Mouse (Mus musculus) adrenal gland, adult (tissue): Measurements from ENCODE around the gene Atp8a1.

ENCODE experiments used
- DNase-seq, 2 experiments: peaks; one replicate each; pipeline ENCODE4 v3.0.0; 2022 to 2023; ENCODE audit warnings: low spot score in 1 of 2; ENCODE audit not compliant: inconsistent age in 2 of 2

Gene Atp8a1

DNA sequence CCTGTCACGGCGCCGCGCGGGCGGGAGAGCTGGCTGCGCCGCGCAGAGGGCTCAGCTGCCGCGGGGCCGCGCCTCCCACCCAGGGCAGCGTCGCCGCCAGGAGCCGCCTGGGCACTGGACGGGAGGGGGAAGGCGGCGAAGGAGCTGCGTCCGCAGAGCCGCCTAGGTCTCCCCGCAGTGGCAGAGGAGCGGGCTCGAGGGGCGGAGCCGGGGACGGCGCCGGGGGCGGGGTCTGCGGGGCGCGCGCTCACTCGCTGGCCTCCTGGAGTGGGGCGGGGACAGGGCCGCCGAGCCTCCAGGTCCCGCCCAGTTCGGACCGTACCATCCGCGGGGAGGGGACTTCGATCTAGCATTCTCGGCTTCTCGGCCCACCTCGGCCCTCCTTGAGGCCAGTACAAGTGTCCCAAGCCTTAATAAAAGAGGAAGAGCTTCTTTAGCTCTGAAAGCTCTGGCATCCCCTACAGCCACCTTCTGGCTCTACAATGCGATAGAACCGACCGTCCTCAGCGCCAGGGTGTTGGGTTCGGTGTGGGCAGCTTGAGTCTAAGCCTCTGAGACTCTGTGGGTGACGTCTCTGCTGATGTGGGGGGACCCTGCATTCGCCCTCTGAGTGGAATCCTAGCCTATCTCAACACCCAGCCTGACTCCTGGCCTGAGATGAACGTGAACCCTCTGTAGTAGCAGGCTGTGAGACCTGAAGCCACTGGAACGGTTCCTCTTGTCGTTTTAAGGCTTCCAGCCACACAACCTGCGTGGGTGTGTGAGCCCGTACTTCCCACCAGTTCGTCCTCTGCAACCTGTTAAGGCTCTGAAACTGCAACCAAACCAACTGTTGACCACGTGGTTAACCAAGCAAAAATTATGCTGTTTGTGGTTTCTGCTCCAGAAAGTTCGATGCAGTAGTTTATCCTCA is at the start of gene Atp8a1:
Atp8a1 (minus strand) TSS at position 182 of the 913 bp plus-strand sequence.
- DNase-seq = peak; percentile 99 to 100

DNA sequence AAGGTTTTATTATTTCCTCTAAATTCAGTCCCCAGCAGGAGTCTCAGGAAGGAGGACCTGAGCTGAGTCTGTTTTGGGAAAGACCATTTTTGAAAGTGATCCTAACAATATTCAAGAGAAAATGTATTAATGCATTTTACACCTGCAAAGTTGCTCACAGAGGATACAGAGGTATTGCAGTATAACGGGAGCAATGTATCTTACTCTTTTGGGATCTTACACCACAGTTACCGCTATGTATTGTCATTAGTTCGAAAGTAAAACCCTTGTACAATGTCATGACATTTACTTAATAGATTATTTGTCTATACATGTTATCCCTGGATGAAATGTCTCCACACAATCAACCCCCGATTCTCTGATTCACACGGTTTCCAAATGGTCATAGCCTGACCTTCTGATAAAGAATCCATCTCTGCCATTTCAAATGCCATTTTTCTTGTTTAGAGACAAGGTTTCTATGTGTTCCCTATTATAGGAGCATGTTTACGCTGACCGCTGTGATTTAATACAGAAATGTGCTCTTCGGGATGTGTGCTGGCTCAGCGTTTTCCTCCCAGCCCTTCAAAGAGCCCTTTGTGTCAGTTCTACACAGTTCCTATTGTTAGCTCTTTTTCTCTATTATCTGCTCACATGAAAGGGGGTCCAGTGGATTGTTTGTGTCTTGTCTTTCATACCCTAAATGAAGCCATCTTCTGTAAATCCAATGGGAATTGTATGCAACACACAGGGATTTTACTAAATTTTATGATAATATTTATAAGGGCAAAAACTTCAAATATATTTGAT is 37.4 kb upstream of the Atp8a1 start:
- no peak for DNase-seq

DNA sequence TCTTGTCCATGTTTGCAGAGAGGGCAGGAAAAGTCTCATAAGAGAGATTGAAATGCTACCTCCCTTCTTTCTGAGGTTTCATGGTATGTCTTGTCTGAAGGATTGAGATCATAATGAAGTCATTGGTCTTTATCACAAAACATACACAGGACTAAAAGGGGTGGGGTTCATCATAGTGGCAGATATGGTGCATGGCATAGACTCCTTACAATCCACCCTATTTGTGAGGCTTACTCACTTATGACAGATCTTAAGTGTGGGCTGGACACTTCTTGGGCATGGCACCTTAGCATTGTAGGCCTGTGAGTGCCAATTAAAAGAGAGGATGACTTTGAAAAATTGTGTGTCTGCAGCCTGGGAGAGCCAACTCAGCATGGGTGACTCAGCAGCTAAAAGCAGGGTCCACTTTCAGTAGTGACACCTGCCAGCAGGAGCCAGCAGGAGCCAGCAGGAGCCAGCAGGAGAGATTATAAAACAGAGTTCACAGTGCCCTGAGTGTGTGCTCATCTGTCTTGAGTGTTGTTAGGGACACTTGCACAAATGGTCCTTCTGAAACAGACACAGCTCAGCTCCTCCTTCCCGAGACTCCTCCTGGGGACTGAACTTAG is 36.4 kb upstream of the Atp8a1 start:
- peak in 1 of 2 experiments; percentile 27 for DNase-seq

DNA sequence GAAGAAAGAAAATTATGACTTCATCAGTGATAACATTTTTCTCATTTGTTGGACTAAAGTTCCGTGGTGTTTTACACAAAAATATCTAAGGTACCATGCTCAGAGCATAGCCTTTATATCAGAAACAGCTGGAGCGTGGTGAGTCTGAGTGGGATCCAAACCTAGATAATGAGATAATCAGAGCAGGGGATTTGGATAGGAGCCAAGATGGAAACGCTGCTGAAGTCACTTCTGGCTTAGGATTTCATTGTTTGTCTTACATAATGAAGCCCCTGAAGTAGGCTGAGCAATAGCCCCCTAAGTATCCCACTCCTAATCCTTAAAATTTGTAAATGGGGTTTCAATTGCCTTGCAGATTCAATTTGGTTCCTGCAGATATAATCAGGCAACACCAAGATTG is 24.2 kb upstream of the Atp8a1 start:
- DNase-seq = no peak

DNA sequence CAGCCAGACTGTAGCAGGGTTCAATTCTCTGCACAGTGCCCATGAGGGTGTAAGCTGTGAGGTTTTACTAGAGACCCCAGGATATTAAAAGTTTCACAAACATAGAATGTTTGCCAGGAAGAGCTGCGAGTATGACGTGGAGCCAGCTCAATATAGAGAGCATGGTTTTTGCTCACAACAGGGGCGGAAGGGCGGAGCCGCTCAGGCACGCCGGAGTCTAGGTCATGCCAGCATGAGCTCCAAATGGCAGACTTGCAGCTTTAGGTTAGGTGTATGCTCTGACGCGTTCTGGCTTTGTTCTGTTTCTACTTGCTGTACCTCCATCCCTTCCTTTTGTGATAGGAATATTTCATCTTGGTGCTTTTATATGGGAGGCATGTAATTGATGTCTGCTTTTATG is 19.0 kb upstream of the Atp8a1 start:
- no peak for DNase-seq

DNA sequence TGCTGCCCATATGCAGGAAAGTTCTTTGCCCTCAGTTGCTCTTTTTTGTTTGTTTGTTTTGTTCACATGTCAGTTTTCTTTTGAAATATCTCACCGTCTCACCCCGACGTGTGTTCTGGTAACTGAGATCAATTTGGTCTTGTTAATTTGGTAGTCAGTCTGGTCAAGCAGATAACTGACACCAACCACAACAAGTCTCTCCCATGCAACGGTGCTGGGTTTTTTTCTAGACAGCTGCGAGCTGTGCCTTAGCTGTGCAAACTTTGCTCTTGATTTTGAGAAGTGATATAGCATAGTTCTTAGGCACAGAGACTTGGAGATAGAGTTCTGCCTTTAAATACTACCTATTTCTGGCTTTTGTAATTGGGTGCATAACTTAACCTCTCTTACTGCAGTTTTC is 18.4 kb upstream of the Atp8a1 start:
- no peak for DNase-seq

DNA sequence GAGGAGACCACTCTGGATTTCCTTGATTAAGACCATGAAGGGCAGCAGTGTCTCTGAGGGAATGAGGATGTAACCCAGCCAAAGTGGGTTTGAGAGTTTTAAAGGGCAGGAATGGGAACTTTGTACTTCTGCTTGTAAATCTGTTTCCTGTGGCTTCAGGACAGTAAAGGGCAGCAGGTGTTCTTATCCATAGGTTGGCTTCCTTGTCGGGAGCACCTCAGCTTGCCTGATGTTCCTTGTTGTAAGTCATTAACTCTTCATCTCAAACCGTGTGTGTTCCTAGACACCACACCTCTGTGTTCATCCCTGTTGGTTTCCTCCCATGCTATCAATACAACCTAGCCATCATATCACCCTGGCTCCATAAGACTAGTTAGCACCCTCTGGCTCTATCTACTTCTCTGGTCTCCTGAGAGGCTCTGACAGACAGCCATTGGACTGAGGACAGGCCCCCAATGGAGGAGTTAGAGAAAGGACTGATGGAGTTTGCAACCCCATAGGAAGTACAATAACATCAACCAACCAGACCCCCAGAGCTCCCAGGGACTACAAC is 17.4 kb upstream of the Atp8a1 start:
- DNase-seq = no peak

DNA sequence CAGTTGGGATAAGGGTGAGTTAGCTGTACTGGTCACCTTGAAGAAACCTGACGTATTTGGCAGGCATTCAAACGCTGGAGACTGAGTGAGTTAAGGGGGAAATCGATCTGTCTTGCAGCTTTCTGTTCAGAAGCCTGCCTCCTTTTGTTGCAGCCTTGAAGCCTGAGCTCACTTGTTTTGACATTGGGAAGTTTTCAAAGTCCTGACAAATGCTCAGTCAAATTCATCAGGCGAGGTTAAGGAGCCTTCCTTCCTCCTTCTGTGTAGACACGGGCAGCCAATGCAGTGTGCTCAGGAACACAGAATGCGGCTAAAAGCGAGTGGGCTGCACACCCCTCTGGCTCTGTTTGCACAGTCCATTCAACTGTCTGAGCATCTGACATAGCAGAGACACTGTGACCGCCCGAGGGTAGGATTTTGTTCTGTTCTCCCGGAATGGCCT is 16.7 kb upstream of the Atp8a1 start:
- peak in 1 of 2 experiments; percentile 63 for DNase-seq

DNA sequence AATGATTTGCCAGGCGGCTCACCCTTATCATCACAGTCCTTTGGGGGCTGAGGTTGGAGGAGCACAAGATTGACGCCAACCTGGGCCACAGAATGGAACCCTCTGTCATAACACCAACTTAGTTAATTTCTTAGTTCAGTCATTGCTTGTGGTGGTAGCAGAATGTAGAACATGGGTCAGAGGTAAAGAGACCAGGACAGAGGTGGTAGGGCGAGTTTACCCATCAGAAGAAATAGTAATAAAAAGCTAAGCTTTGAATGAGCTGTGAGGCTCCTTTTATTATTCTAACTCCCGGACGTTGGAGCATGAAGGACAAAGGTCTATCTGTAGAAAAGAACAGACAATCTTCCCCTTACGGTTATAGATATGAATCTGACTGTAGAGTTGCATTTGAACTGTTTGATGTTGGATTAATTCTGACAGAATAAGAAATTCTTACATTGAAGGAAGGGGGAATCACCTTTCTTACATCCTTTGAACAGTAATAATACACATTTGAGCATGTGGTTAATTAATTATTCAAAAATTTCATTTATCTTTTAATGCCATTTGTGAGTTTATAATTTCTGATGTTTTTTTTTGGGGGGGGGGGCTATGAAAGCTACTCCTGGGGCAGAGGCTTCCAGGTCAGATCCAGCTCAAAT is 7.9 kb upstream of the Atp8a1 start:
- DNase-seq = no peak

DNA sequence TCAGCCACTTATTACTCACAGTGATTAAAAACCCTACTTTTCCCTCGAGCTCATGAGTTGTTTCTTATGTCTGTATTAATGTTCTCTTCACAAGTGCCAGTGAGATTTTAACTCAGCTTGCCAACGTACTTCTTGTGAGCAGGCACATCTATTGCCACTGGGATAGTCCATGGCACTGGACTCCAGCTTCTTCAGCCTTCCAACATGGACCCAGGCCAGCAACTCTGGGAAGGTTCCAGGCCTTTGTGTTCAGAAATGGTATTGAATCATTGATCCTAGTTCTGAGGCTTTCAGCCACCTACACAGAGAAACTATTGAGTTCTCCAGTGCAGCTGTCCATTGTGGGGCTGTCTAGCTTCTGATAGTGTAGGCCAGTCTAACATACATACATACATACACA is 5.6 kb upstream of the Atp8a1 start:
- no peak for DNase-seq

DNA sequence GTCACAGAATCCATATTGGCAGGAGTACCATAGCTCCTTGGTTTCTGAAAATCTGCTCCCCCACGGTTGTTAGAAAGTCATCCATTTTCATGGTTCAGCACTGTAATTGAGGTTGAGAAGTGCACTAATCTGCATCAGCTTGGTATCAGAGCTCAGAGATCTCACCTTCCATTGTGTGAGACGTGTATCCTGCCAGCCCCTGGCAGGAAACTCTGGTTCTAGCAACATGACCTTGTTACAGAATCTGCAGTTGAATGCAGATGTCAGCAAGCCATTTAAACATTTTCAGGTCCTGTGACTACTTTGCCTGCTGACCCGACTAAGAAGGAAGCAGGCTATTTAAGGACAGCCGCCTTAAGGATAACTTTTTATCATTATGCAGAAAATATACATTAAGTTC is 2.2 kb upstream of the Atp8a1 start:
- no peak for DNase-seq

DNA sequence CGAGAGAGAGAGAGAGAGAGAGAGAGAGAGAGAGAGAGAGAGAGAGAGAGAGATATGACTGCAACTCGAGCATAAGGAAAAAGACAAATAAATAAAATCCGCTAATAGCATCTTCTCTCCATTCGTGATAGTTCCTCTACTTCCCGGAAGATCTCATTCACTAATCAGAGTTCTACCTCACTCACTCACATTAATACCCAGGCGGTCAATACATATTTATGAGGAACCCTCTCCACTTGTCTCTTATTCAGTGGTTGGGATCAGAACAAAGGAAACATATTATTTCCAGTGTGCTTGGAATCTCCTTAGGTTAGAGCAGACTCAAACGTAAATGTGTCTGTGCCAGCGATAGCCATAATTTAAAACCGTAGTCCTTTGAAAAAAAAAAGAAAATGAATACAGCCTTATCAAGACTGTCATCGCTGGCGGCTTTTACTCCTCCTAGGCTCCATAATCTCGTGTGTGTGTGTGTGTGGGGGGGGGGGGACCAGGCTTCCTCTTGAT is 1.3 kb upstream of the Atp8a1 start:
- no peak for DNase-seq

DNA sequence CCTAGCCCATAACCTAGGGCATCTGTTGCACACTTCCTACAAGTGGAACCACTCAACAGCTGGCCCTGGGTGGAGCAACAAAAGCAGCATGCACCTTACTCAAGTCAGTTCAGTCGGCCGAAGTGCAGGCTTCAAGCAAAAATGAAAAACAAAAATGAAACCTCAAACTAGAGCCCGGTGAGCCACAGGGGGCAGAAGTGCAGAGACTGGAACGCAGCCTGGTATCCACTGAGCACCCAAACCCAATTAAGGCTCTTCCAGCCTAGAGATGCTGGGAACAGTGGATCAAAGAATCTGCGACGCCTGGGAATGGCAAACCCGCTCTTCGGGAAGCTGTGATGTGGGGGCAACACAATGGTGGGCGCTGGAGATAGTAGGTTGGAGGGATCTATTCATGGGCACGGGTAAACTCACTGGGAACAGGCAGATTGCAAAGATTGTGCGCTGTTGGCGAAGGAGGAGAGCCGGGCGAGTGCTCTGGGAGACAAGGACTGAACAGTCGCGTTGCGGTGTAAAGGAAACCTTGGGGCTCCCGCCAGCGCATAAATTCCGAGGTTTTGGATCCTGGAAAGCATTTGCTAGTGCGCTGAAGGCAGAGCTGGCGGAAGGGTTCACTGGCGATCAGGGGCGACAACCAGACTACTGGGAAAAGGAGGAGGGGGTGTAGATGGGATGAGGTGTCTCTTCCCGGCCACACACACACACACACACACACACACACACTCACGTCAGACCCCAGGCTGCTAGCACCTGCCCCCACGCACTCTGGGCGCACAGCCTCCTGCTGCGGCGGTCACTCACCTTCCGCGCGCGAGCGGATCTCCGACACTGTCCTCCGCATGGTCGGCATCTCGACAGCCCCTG is 641 bp downstream of the Atp8a1 start:
- DNase-seq = peak; percentile 62 to 87

DNA sequence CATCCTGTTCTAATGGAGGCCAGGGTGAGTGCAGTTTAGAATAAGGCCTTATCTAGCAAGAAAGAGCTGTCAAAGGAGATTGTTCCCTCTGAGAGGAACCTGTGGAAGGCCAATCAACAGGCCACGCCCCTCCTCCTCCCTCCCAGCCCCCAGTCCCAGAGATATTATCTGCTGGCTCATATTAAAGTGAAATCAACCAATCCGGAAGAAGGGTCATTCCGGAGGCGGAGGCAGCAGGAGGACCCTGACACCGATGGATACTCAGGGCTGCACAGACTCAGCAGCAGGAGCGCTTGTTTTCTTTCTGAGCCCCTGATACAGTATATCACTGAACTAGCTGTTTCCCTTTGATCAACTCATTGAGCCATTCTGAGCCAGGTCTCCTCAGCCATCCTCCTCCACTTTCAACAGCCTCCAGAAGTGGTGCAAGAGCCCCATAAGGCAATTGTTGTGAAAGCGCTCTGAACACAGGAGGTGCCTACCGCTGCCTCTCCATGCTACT is 2.0 kb downstream of the Atp8a1 start:
- peak in 1 of 2 experiments; percentile 53 for DNase-seq

DNA sequence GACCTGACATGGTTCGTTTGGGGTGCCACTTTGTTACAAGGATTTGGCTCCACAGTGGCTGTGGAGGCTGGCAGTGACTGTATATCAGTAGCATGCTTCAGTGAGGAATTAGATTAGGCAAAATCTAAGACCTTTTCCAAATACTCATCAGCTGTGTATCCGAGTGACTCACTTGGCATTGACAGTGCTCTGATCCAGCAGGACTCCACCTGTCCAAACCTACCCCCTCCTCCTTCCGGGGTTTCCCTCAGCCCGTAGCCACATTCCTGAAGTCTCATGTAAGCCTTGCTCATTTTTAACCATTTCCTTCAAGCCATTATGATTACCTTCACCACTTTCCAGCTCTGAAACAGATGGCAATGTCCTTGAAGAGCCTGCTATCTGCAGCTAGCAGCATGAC is 3.2 kb downstream of the Atp8a1 start:
- peak in 1 of 2 experiments; percentile 56 for DNase-seq

DNA sequence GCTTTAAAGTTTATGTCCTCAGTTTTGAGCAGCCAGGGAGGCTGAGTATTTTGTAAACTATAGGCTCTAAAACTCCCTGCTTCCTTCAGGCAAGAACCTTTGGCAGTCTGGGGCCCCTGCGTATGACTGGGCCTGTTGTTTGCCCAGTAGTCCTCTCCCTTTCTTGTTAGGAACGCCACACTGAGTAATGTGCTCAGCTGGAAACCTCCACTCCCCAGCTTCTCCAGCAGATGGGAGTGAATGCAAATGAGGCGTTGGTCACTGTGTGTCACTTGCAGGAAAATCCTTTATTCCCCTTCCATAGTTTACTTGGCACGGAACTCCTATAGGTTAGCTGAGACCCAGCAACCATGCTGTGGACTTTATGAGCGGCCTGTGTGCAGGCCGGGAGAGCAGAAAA is 4.9 kb downstream of the Atp8a1 start:
- no peak for DNase-seq

DNA sequence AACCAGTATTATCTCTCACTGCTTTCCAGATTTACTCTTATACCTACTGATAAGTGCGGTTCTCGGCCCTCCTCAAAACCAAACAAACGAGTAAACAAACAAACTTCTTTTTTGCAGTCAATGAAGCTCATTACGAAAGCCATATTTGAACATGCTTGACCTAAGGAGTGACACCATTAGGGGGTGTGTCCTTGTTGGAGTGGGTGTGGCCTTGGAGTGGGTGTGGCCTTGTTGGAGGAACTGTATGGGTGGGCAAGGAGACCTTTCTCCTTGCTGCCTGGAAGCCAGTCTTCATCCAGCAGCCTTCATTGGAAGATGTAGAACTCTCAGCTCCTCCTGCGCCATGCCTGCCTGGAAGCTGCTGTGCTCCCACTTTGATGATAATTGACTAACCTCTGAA is 13.4 kb downstream of the Atp8a1 start:
- DNase-seq = no peak

DNA sequence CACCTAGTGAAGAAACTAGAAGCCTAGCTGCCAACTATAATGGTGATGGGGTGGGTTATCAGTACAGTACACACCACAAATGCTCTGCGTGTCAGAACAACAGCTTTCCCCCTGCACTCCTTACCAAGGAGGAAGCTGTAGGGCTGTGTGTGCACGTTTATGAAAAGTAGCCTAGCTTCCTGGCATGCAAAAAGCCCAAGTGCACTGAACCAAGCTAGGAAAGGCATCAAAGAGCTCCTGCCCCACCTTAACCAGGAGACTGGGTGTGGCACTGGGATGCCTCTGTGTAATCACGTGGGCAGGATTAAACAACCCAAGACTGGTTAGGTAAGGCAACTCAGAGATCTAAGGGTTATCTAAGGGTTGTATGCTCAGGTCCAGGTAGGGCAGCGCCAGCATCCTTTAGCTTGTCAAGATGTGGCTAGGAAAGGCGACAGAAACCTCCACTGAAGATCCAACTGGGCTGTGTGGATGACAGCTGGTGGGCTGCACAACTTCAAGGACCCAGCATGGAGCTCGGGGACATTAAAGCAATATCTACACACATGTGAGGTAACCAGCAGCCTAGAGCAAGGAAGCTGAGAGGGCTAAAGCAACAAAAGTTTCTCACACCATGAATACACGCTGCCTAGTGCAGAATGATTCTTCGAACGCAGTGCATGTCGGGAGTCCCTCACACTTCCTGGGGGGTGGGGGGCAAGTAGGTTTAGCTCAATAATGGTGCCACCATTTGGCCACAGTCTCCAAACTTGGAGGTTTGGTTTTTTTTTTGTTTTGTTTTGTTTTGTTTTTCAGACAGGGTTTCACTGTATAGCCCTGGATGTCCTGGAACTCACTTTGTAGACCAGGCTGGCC is 15.7 kb downstream of the Atp8a1 start:
- DNase-seq = no peak

DNA sequence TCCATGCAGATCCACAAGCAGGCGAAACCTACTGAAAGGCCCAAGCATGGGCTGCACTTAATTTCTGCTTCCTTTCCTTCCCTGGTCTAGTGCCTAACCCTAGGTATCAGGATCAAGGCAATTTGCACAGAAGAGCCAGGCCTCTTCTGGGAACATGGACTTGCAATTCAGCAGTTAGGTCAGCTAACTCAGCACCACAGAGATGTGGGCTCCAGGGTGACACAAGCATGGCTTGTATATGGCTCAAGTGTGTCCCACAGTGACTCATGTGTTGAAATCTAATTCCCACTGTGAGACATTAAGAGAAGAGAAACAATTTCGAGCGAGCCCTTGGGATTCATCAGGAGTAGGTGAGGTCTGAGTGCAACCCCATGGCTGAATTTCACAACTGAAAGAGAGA is 18.9 kb downstream of the Atp8a1 start:
- DNase-seq = no peak
